Mouse (Mus musculus) midbrain, embryonic 16.5 days (tissue): ENCODE data around the gene Zfp563. TPM values are rescaled to one million over a fixed set of nuclear protein-coding genes. Genes with fewer than 3 reads are reported as not detected.

Source experiments
- ATAC-seq: fragments of 200-750 bp; cut with Nextera tagmentation; 2 replicates; pipeline ENCODE4 v1.8.0; 2017; ENCODE audit warnings: moderate TSS enrichment
- H3K27ac ChIP-seq: fragments of 300-500 bp; sonication (generic); 2 replicates; pipeline ENCODE4 v1.5.1; 2014; ENCODE audit warnings: mild to moderate bottlenecking, low read length, mixed read lengths
- H3K27me3 ChIP-seq: fragments of 300-500 bp; sonication (generic); 2 replicates; pipeline ENCODE4 v1.6.1; 2014; ENCODE audit warnings: low read depth, low read length, mixed read lengths; ENCODE audit not compliant: control insufficient read depth, insufficient read depth
- H3K36me3 ChIP-seq: fragments of 300-500 bp; sonication (generic); 2 replicates; pipeline ENCODE4 v1.6.1; 2014; ENCODE audit warnings: mild to moderate bottlenecking, low read length, moderate library complexity, mixed read lengths; ENCODE audit not compliant: control insufficient read depth, insufficient read depth
- H3K4me1 ChIP-seq: fragments of 300-500 bp; sonication (generic); 2 replicates; pipeline ENCODE4 v1.6.1; 2014; ENCODE audit warnings: mild to moderate bottlenecking, low read length, mixed read lengths; ENCODE audit not compliant: control insufficient read depth, insufficient read depth
- H3K4me2 ChIP-seq: fragments of 300-500 bp; sonication (generic); 2 replicates; pipeline ENCODE4 v1.6.1; 2014; ENCODE audit warnings: mild to moderate bottlenecking, low read length, mixed read lengths
- H3K4me3 ChIP-seq: fragments of 300-500 bp; sonication (generic); 2 replicates; pipeline ENCODE4 v1.5.1; 2014; ENCODE audit warnings: low read depth, mild to moderate bottlenecking, low read length, moderate library complexity, mixed read lengths
- H3K9ac ChIP-seq: fragments of 300-500 bp; sonication (generic); 2 replicates; pipeline ENCODE4 v1.6.1; 2014; ENCODE audit warnings: low read depth, low read length, mixed read lengths
- H3K9me3 ChIP-seq: fragments of 300-500 bp; sonication (generic); replicated peaks from 2 replicates; pipeline ENCODE4 v1.6.1; 2014; ENCODE audit warnings: mild to moderate bottlenecking, low read length, mixed read lengths; ENCODE audit not compliant: control insufficient read depth, poor library complexity, severe bottlenecking
- WGBS: fragments of 180-500 bp; shearing (Covaris S2); extraction: QIAGEN DNeasy Blood & Tissue Kit; methylation state at CpG from one replicate; pipeline ENCODE4 v1.1.7; 2014; 5-methylcytosine and 5-hydroxymethylcytosine counted together
- polyA plus RNA-seq: library from polyadenylated mRNA; unstranded; fragments of >200 nt; fragmentation: Nextera tagmentation; extraction: Ambion mirVana; gene quantifications from 2 replicates; pipeline ENCODE4 v1.2.1, GENCODE M21; 2015

The Zfp563 gene
- 22.9 and 25.0 TPM in 2 replicates for polyA plus RNA-seq

DNA sequence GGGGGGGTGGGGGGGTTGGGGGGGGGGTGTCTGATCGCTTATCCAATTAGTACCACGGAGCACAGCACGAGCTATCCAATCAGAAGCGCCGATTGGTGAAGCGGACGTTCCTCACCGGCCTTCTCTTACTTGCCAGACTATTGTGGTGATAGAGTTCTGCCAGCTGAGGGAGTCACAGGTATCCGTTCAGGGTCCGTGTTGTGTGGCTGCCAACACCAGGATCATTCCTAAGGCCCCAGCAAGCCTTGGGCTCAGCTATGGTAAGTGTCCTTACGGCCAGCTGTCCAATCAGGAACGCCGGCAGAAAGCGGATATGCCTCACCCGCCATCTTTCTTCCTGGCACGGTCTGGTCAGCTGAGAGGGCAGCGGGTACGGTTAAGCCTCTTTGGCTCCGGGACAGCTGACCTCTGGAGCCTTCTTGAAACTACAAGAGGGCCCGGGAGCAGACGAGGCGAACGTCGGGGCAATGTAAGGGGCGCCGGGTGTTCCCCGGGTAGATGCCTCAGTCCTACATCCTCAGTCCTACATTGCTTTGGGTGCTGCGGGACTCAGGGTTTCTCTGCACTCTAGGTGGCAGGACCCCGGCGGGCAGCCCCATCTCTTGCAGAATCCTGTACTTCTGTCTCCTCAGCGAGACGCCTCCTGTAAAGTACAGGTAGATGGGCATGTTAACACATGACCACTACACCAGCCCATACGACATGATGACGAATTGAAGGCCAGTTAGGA is at the start of gene Zfp563:
TSS of gene Zfp563 (plus strand) at position 91 of the 730 bp plus-strand sequence.
- Histone ChIP-seq H3K9me3 (no peaks in the 10 kb centered on the region), H3K27ac (peak within 1 kb of the TSS; percentile 86), H3K27me3 (no peaks in the 10 kb centered on the region), H3K4me3 (peak within 1 kb of the TSS; percentile 60), H3K36me3 (no peaks in the 10 kb centered on the region), H3K9ac (peak within 1 kb of the TSS; percentile 65), H3K4me1 (peaks cover 17% of the 10 kb centered on the region), H3K4me2 (peak within 1 kb of the TSS; percentile 71)
- 4% methylated on average over 34 of the region's 34 CpGs for WGBS
- ATAC-seq, result peak; percentile 95

- no peak overlapping the region for H3K27ac ChIP-seq
- H3K4me3 ChIP-seq, result no peak overlapping the region
- no peak overlapping the region for H3K4me2 ChIP-seq
- WGBS, result 13% methylated on average over 1 of the region's 1 CpGs
- no peaks in the 10 kb centered on the region for H3K4me1 ChIP-seq
- H3K27me3 ChIP-seq, result no peaks in the 10 kb centered on the region
- no peak overlapping the region for H3K9ac ChIP-seq
- no peak for ATAC-seq
- no peaks in the 10 kb centered on the region for H3K36me3 ChIP-seq
- no peaks in the 10 kb centered on the region for H3K9me3 ChIP-seq
Measured at GRCm38 (mm10) chr17:33058791-33059190, 30.3 kb upstream of the Zfp563 start.

- Histone ChIP-seq H3K36me3 (no peaks in the 10 kb centered on the region), H3K27ac (no peak overlapping the region), H3K27me3 (no peaks in the 10 kb centered on the region), H3K4me3 (no peak overlapping the region), H3K9ac (no peak overlapping the region), H3K9me3 (no peaks in the 10 kb centered on the region), H3K4me1 (no peaks in the 10 kb centered on the region), H3K4me2 (no peak overlapping the region)
- WGBS, result 0% methylated on average over 1 of the region's 1 CpGs
- ATAC-seq, result no peak
Measured at GRCm38 (mm10) chr17:33063001-33063400, 26.1 kb upstream of the Zfp563 start.

GRCm38 (mm10) chr17:33067958-33068357 is 21.2 kb upstream of the Zfp563 start, which contains the start of gene 4921501E09Rik:
4921501E09Rik (minus strand) TSS chr17:33068058.
- H3K27ac ChIP-seq, result no peak within 1 kb of the TSS
- H3K36me3 ChIP-seq, result no peaks in the 10 kb centered on the region
- H3K4me2 ChIP-seq, result no peak within 1 kb of the TSS
- H3K9me3 ChIP-seq, result no peaks in the 10 kb centered on the region
- no peak within 1 kb of the TSS for H3K9ac ChIP-seq
- no peaks in the 10 kb centered on the region for H3K4me1 ChIP-seq
- WGBS, result 44% methylated on average over 1 of the region's 1 CpGs
- no peaks in the 10 kb centered on the region for H3K27me3 ChIP-seq
- ATAC-seq, result no peak
- no peak within 1 kb of the TSS for H3K4me3 ChIP-seq

GRCm38 (mm10) chr17:33091630-33092029 is 2.5 kb downstream of the Zfp563 start:
- 74% methylated on average over 1 of the region's 1 CpGs for WGBS
- Histone ChIP-seq H3K9me3 (no peaks in the 10 kb centered on the region), H3K27me3 (no peaks in the 10 kb centered on the region), H3K9ac (no peak overlapping the region), H3K4me3 (peak overlapping the region; percentile 83; the same call in 1 of the 2 replicates), H3K4me1 (peaks cover 19% of the 10 kb centered on the region), H3K36me3 (no peaks in the 10 kb centered on the region), H3K27ac (peak overlapping the region; percentile 95), H3K4me2 (peak overlapping the region; percentile 86; the same call in 1 of the 2 replicates)
- no peak for ATAC-seq

DNA sequence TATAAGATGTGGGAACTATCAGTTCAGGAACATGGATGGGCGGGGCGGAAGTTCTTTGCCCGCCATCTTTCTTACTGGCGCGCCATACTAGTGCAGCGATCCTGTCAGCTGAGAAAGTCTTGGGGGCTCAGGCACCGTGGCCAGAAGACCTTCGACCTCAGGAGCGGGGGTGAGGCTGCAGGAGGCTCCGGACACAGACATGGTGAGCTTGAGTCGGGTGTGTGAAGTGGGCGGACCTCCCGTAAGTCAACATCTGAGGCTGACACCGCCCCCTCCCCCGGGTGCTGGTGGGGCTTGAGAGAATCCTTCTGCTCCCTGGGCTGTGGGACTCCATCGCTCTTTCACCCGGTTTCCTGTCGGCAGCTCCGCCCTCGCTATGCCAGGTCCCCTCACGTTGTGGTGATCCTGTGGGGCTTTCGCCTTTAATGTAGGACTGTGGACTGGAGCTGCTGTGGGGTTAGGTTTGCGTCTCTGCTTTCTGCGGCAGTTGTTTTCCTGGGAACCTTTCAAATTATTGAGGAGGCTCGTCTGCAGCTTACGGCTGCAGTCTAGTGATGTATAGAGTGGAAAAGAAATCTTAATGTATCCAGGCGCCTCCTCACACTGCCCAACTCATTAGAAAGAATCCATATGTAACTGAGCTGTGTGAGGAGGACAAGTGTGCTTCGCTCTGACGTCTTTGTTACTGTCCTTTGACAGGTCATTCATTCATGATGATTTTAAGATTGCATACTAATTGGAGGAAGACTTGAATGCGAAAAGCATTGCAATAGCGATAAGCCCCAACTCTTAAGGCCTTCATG is 3.5 kb downstream of the Zfp563 start:
- H3K9ac ChIP-seq, result peak overlapping the region; percentile 88
- no peaks in the 10 kb centered on the region for H3K9me3 ChIP-seq
- peak; percentile 75 for ATAC-seq
- peak overlapping the region; percentile 86 for H3K4me2 ChIP-seq
- H3K4me1 ChIP-seq, result peaks cover 19% of the 10 kb centered on the region
- no peaks in the 10 kb centered on the region for H3K27me3 ChIP-seq
- WGBS, result 1% methylated on average over 31 of the region's 31 CpGs
- no peaks in the 10 kb centered on the region for H3K36me3 ChIP-seq
- peak overlapping the region; percentile 83 for H3K4me3 ChIP-seq
- H3K27ac ChIP-seq, result peak overlapping the region; percentile 95

- Histone ChIP-seq H3K27me3 (no peaks in the 10 kb centered on the region), H3K36me3 (no peaks in the 10 kb centered on the region), H3K9ac (no peak overlapping the region), H3K9me3 (no peaks in the 10 kb centered on the region), H3K27ac (no peak overlapping the region), H3K4me3 (no peak overlapping the region), H3K4me1 (peaks cover 11% of the 10 kb centered on the region), H3K4me2 (no peak overlapping the region)
- WGBS, result 95% methylated on average over 2 of the region's 2 CpGs
- no peak for ATAC-seq
Measured at GRCm38 (mm10) chr17:33097396-33097795, 8.3 kb downstream of the Zfp563 start.

GRCm38 (mm10) chr17:33124546-33124945 is 35.4 kb downstream of the Zfp563 start:
- no peak for ATAC-seq
- Histone ChIP-seq H3K4me2 (no peak overlapping the region), H3K36me3 (no peaks in the 10 kb centered on the region), H3K4me3 (no peak overlapping the region), H3K27ac (no peak overlapping the region), H3K9me3 (no peaks in the 10 kb centered on the region), H3K4me1 (no peaks in the 10 kb centered on the region), H3K27me3 (no peaks in the 10 kb centered on the region; the same call in 1 of the 2 replicates), H3K9ac (no peak overlapping the region)

GRCm38 (mm10) chr17:33126257-33126656 is 37.1 kb downstream of the Zfp563 start:
- no peak overlapping the region for H3K4me2 ChIP-seq
- no peaks in the 10 kb centered on the region for H3K9me3 ChIP-seq
- no peak overlapping the region for H3K27ac ChIP-seq
- 70% methylated on average over 2 of the region's 2 CpGs for WGBS
- no peaks in the 10 kb centered on the region for H3K36me3 ChIP-seq
- no peak for ATAC-seq
- no peak overlapping the region for H3K9ac ChIP-seq
- no peak overlapping the region for H3K4me3 ChIP-seq
- H3K4me1 ChIP-seq, result no peaks in the 10 kb centered on the region
- no peaks in the 10 kb centered on the region; the same call in 1 of the 2 replicates for H3K27me3 ChIP-seq
